Mouse (Mus musculus) heart, postnatal 10 days (tissue): ENCODE results near the gene Dcakd. TPM values are rescaled to one million over a fixed set of nuclear protein-coding genes. Genes with fewer than 3 reads are reported as not detected.
A peak's percentile ranks its signal among the peaks of the same experiment; 100 is the strongest.

Experiments used
- DNase-seq, 2 experiments: peaks; one replicate each; pipeline ENCODE4 v3.0.0; 2021
- intact Hi-C: fragments of 180-260 bp; cut with DNase I; formaldehyde crosslinking; loops from one replicate; pipeline ENCODE4 v1.15.1; 2025
- total RNA-seq, 2 experiments: library from RNA; stranded (reverse); gene quantifications; 2 replicates each; pipeline ENCODE4 v1.2.3; 2021

Gene Dcakd
- total RNA-seq, 2 experiments from 2014 or later, result 62.5 to 70.5 TPM

DNA sequence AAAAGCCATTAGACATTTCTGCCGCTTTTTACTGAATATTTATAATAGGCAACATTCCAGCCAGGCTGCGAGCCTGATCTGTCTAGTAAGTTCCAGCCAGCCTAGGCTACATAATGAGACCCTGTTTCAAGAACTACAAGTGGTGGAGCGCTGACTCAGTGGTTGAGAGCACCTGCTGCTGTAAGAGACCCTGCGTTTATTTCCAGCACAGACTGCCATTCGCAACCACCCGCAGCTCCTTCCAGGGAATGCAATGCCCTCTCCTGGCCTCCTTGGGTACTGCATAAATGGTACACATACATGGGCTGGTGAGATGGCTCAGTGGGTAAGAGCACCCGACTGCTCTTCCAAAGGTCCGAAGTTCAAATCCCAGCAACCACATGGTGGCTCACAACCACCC lies 18.9 kb downstream of the Dcakd start:
- intact Hi-C loops, result no loop called here
- DNase-seq, result no peak

DNA sequence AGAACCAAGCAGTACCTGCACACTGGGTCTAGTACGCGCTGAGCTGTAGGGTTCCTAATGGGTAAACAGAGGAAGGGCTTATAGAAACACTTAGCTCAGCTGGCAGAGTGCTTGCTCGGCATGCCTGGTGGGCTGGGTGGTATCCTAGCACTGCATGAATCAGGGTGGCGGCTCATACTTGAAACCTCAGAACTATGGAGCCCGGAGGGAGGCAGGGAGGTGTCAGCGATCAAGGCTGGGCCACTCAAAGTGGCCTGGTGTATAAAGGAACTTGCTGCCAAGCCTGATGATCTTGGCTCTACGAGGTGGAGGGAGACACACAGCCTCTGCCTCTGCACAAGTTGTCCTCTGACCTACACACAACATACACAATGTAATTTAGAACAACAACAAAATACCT lies 19.6 kb downstream of the Dcakd start:
- intact Hi-C loops, result no loop called here
- DNase-seq, result no peak

DNA sequence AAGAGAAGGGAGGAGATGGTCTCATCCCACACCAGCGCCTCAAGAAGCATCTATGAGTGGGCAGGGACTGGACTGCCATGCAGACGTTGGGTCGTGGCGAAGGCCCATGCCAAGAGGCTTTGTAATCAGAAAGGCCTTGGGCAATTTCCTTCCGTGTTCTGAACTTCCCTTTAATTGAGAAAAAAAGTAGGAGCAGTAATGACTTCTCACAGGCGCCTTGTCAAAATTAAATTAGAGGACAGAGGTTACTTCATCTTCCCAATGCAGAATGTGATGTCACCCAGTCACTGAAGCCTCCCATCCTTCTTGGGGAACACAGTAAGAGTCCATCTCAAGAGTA lies 21.2 kb downstream of the Dcakd start:
- DNase-seq, result peak; percentile 60 to 66
- intact Hi-C loops, result no loop called here

DNA sequence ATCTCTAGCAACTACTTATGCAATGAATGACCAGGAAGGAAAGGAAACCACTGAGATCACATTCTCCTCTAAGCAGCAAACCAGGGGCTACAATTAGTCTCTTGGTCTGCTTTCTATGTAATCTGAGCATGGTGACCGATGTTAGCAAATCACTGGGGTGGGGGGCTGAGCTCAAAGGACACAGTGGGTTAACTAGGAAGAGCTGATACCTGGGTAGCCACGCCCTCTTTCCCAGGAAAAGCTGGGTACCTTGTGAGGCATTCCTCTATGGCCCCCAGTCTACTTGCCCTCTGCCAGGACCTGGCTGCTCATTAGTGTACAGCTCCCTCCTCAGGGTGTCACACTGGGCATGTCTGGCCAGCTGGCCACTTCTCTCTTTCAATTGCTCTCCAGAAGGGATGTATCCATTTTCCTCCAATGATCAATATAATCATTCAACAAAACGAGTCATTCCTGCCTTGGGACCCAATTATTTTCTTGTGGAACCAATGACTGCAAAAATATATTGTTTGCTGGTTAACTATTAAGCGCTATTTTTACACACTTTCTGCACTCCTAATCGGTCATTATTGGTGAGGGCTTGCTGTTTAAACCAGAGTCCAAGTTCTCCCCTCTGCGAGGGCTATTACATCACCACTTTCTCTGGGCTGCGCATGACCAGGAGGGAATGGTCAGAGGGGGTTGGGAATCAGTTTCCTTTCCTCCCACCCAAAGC lies 21.7 kb downstream of the Dcakd start:
- intact Hi-C loops, result no loop called here
- DNase-seq, result no peak

DNA sequence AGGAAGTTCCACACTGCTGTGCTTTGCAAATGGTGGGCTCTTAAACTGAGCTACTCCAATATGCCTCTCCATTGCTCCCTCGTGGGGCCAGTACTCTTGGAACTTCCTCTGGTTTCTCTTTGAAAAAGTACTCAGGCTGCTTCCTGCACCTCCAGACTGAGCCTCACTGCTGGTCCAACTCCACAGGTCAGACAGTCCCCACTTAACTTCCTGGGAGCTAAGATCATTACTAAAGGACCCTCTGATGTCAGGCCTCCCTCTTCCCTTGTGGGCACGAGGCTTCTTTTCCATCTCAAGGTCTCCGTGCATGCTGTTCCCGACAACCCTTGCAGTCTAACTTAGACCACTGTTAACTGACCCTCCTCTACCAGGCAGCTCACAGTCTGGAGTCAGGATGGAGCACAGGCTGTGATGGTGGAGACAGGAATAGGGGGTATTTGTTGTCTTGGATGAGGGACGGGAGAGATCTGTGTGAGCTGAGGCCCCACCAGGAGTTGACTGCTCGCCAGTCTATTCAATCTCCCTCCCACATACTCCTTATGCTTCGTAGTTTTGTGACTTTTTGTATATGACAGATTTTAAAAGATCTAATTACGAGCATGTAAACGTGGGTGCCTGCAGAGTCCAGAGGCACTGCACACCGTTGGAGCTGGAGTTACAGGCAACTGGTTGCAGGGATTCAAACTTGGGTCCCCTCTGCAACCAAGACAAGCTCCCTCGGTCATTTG lies 22.7 kb downstream of the Dcakd start:
- intact Hi-C loops, result no loop called here
- no peak for DNase-seq

DNA sequence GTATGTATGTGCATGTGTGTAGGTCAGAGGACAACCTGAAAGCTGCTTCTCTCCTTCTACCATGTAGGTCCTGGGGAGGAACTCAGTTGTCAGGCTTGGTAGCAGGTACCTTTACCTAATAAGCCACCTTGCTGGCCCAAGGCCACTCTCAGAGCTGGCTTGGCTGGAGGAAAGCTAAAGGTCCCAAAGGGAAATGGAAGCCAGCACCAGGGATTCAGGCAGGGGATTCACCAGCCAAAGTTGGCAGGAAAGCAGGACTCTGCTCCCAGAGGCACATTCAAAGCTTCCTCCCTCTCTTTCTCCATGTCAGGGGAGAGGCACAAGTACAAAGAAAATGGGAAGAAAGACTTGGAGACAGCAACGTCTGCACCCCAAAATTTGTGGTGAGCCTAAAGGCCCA lies 23.3 kb downstream of the Dcakd start:
- DNase-seq, result no peak
- intact Hi-C loops, result no loop called here

DNA sequence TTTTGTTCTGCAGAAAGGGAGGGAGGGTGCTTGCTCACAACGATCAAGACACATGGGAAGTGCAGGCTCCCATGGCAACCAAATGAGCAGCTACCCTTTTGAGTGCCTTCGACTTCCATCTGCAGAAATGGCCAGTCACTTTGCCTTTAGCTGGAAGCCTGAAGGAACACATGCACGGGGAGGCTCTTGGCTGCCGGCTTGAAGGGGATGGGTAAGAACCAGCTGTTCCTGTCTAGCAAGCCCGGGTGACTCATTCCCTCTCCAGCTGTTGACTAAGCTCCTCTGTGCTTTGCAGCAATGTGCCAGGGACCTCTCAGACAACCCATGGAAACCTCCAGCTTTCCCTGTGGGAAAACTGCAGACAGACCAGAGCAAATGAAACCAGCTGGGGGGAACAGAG lies 24.9 kb downstream of the Dcakd start:
- intact Hi-C loops, result no loop called here
- DNase-seq, result peak; percentile 83 to 86

DNA sequence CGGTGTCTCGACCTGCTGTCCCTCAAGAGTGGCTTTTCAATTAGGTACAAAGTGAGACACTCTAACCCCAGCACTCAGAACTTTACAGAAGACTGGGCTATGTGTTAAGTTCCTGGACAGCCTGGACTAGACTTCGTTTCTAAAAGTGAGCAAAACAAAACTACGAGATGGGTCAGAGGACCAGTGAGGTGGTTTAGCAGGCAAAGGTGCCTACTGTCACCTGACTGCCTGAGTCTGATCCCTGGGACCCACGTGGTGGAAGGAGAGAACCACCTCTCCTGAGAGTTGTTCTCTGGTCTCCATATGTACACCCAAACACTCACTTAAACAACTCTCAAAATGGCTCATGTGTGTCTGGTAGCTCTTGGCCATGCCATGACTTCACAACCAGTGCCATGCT lies 27.1 kb downstream of the Dcakd start:
- no peak for DNase-seq
- intact Hi-C loops, result no loop called here

DNA sequence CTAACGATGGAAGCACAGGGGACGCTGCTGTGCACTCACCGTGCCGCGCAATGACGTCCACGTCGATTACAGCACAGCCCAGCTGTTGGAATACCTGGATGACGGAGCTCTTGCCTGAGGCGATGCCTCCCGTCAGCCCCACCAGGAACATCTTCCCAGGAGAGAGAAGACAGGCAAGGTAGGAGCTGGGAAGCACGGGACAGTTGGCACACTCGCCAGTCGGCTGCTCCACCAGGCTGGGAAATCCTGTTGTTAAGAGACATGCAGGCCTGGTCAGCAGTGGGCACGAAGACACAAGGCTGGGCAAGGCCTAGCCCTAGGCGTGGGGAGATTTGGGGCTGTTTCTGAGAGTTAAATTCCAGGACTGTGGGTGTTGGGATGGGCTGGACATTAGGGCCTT lies 28.0 kb downstream of the Dcakd start:
- intact Hi-C loops, result no loop called here
- DNase-seq, result no peak

DNA sequence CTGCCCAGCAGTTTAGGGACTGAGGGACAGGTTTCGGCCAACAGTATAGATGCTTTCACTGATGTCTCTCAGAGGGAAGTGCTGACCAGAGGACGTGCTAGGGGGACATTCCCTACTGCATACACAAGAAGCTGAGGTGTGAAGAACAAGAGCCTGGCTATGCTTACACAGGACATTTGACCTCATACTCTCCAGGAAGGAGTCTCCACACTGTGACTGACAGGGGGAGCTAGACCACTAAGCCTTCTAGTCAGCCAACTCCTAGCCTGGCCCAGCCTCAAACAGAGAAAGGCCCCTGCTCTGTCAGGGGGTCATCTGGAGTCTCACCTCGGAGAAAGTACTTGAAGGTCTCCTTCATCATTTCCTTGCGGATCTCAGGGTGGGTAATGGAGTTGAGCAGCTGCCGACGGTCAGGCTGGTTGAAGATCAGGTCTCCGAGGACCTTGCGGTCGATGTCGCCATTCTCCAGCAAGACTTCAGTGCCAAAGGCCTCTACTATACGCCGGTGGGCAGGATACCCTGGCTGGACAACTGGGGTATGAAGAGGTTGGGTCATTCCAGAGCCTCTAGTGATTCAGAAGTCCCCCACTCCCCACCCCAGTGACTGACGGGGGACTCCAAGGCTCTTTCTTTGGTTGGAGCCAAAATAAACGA lies 28.7 kb downstream of the Dcakd start:
- intact Hi-C loops, result loop anchor here (2.0 kb wide), 1 partner anchor 51 kb away; no protein-coding TSS in a partner anchor
- no peak for DNase-seq

DNA sequence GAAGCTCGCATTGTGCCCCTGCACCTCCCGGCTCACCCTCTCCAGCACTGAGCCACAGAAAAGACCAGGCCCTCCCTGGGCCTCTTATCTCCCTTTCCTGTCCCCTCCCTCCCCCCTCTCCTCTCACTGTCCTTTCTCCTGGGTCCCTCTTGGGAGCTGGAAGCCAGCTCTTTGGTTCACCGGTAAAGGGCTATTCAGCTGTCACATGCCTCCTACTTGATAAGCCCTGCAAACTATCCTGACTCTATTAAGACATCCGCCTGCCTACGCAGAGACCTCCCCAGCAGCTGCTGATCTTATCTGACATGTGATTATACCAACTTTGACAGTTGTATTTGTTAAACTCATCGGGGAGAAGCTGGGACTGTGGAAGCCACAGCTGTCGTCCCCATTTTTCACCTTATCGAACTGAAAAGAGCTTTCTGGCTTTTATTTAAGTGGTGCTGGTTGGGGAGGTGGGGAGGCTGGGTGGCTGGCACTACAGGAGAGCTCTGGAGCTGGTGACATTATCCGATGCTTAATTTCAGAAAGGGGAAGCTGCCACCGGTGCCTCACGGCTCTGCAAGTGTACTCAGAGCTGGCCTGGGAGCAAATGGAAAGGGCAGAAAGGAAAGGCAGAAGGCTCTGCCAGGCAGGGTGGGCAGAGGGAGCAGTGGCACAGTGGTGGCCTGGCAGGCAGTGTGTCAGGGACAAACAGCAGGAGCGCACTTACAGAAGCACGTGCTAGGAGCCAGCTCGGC lies 29.4 kb downstream of the Dcakd start:
- DNase-seq, result peak; percentile 50 to 67
- intact Hi-C loops, result loop anchor here (2.0 kb wide), 1 partner anchor 52 kb away; no protein-coding TSS in a partner anchor

DNA sequence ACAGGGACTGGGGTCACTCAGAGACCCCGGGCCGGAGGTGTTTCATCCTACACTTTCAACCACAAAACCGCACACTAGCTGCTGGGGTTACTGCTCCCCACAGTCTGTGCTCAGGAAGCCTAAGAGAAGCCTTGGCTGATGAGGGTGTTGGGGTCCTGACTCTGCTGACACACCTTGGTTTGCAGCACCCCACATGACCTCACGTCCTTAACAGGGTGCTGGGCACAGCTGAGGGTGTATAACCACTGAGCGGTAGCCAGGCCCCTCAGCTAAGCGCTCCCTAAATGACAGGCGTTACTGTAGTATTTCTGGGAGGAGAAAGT lies 29.9 kb downstream of the Dcakd start:
- intact Hi-C loops, result loop anchor here (2.0 kb wide), 1 partner anchor 53 kb away; no protein-coding TSS in a partner anchor

DNA sequence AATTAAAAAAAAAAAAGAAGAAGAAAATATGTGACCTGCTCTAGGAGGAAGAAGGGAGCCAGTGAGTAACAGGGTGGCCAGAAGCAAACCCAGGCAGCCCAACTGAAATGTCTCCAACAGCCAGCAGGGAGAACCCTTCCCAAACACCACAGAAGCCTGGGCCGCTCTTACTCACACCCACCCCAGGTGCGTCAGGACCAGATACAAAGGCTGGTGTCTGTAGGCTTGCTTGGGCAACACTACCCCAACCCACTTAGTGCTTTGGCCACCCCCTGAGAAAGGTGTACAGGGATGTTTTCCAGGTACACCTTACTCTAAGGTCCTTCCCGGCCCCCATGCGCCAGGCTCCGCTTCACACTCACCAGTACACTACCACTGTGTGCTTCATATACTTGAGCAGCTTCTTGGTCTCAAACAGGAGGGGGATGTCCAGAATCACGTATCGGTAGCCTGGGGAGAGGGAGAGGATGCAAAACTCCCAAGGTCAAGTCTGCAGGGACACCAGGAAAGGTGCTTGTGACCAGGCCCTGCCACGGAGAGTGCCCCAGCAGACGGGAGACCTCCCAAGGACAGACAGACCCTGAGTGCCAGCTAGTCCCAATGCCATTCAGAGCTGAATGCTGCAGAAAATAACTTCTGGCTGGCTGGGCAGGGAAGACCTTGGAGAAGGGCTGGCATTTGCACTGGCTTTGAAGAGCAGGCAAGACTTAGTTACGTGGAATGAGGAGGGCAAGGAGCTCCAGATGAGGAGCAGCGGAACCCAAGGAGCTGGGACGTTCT lies 31.0 kb downstream of the Dcakd start:
- DNase-seq, result peak in 1 of 2 experiments; percentile 57

More for the DNA sequence above, 29.9 kb downstream of the Dcakd start:
- no peak for DNase-seq

DNA sequence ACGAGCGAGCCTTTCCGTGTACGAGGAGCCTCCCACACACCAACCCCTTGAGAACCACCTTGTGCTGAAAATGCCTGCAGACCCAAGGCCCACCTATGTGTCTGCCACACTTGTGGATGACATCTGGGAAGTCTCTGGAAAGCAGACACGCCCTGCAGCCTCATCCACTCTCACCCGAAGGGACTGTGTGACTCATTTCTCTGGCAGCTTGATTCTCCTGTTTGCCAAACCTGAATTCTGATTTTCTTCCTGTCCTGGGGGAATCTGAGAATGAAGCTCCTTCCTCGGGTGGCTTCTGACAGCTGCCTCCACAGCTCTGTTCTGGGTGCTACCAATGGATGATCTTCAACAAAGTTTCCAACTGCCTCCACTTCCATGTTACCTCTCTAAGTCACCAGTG lies 31.7 kb downstream of the Dcakd start:
- intact Hi-C loops, result no loop called here
- peak; percentile 55 to 61 for DNase-seq

More for the DNA sequence above, 31.0 kb downstream of the Dcakd start:
- intact Hi-C loops, result no loop called here

DNA sequence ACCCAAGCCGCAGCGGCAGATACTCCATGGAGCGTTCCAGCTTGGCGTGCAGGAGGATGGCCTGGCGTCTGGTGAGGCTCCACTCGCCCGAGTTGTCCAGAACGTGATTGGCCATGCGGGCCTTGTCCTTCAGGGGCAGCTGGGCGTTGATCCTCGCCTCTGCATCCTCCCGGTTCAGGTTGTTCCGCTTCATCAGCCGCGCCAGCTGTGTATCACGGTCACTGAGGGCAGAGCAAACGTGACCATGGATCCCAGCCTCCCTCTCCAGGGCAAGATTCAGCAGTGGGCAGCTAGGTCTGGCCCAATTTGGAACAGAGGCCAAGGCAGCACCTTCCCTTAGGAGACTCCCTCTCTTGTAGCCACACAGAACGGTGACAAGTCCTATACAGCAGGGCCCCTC lies 33.2 kb downstream of the Dcakd start:
- intact Hi-C loops, result loop anchor here (5.0 kb wide), 1 partner anchor 48 kb away; the partner anchor contains the start of gene C1ql1
- no peak for DNase-seq

DNA sequence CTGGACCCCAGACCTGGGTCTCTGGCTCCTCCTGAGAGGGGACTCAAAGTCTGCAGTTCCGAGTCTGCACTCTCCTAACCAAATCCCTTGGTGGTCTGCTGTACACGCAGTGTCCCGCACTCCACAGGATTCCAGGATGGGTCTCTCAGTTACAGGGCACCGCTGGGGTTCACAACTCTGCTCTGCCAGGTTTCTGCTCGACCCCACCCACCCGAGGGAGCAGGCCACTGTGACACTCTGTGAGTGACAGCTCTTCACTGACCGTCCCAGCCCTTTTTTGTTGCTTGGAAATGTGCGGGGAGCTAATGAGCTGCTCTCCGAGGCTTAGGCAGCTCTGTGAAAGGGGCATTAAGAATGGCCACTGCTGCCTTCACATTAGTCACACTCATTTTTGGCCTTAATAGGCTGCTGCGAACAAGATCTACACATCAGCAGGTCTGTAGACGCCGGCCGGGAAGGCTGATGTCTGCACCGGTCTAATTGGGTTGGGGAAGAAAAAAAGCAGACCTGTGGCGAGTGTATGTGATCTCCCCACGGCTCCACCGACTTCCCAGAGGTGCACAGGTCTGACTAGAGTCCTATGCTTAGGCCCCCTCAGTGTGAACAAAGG lies 34.6 kb downstream of the Dcakd start:
- DNase-seq, result no peak
- intact Hi-C loops, result loop anchor here (1.0 to 5.0 kb wide), 3 partner anchors 46 to 219 kb away; partner anchors contain the start of genes C1ql1 and Gfap

DNA sequence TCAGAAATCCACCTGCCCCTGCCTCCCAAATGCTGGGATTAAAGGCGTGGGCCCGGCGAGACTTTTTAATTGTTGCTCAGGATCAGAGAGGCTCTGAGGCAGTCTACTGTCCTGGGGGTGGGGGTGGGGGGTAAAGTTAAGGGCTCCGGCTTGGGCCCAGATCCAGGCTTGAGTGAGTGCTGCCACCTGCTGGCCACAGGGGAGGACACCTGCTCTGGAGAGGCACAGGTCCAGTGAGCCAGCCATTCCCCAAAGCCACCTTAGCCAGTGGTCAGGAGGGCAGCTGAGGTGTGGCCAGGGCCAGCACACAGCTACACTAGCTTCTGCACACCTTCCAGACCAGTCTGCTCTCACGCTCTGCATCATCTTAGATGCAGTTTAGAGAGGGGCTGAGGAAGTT lies 35.2 kb downstream of the Dcakd start:
- intact Hi-C loops, result loop anchor here (1.0 to 5.0 kb wide), 3 partner anchors 46 to 218 kb away; partner anchors contain the start of genes C1ql1 and Gfap
- peak; percentile 72 to 88 for DNase-seq

DNA sequence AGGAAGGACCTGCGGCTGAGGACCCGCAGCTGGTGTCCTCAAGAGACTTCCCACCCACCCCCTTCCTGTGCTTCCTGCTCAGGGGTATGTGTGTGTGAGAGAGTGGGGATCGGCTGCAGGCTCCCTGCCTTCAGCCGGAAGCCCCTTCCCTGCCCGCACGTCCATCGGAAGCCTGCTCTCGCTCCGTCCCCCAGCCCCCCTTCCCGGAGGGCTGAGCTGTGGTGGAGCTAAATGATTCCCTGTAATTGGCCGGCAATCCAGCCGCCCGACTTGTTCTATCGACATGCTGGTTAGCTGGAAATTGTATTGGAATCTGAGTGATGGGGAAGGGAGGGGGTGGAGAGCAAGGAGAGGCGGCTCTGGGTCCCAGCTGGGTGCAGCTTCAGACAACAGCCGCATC lies 36.5 kb downstream of the Dcakd start:
- intact Hi-C loops, result loop anchor here (2.0 to 5.0 kb wide), 2 partner anchors 44 to 217 kb away; partner anchors contain the start of gene C1ql1
- no peak for DNase-seq

DNA sequence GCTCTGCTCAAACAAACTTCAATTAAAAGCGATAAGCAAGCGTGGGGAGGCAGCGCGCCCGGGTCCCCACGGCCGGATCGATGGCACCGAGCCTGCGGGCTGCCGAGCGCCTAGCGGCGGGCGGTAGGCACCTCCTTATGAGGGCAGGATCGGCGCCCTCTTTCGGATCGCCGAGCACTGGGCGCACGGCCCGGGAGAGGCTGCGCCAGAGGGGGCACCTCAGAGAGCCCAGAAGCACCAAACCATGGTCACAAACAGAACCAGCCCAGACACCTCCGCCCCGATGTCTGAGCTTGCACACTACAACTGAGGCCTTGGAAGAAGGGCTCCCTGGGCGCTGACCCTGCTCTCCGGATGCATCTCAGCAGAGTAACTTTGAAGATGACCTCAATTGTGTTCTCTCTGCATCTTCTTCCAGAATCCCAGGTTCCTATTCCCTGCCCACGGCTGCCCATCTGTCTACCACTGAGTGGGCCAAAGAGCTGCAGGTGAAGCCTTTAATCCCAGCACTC lies 37.9 kb downstream of the Dcakd start:
- peak; percentile 55 to 61 for DNase-seq
- intact Hi-C loops, result loop anchor here (5.0 kb wide), 1 partner anchor 43 kb away; the partner anchor contains the start of gene C1ql1
